Mouse (Mus musculus) adrenal gland, adult 2 months (tissue): ENCODE data around the gene Ppip5k2. TPM values are rescaled to one million over a fixed set of nuclear protein-coding genes. Genes with fewer than 3 reads are reported as not detected.

ENCODE experiments used
- DNase-seq: peaks from one replicate; pipeline ENCODE4 v3.0.0; 2021
- polyA plus RNA-seq: library from polyadenylated mRNA; depleted of rRNA; stranded (reverse); fragments of >200 nt; gene quantifications from 2 replicates; pipeline ENCODE4 v1.2.3, GENCODE M21; 2012
- total RNA-seq, 2 experiments: library from RNA; stranded (reverse); gene quantifications; 2 replicates each; pipeline ENCODE4 v1.2.3; 2021

Gene Ppip5k2
- total and polyA plus RNA-seq, 3 experiments = 0.65 to 11.4 (median 11.3) TPM

- DNase-seq = no peak
Measured at GRCm38 (mm10) chr1:97759841-97760240, 10.4 kb downstream of the Ppip5k2 start.

- DNase-seq = no peak
Measured at GRCm38 (mm10) chr1:97754392-97754791, 15.8 kb downstream of the Ppip5k2 start.

- no peak for DNase-seq
Measured at GRCm38 (mm10) chr1:97753216-97753615, 17.0 kb downstream of the Ppip5k2 start.

- DNase-seq = no peak
Measured at GRCm38 (mm10) chr1:97748163-97748562, 22.0 kb downstream of the Ppip5k2 start.

GRCm38 (mm10) chr1:97746261-97746660 lies 23.9 kb downstream of the Ppip5k2 start:
- no peak for DNase-seq

GRCm38 (mm10) chr1:97745712-97746111 lies 24.5 kb downstream of the Ppip5k2 start:
- no peak for DNase-seq

GRCm38 (mm10) chr1:97743063-97743462 lies 27.1 kb downstream of the Ppip5k2 start:
- no peak for DNase-seq

- no peak for DNase-seq
Measured at GRCm38 (mm10) chr1:97729339-97729738, 40.9 kb downstream of the Ppip5k2 start.

GRCm38 (mm10) chr1:97726730-97727129 lies 43.5 kb downstream of the Ppip5k2 start:
- no peak for DNase-seq

GRCm38 (mm10) chr1:97718440-97718839 lies 51.8 kb downstream of the Ppip5k2 start:
- DNase-seq = peak; percentile 2

- DNase-seq = no peak
Measured at GRCm38 (mm10) chr1:97714334-97714868, 55.8 kb downstream of the Ppip5k2 start.

GRCm38 (mm10) chr1:97710520-97710919 lies 59.7 kb downstream of the Ppip5k2 start:
- no peak for DNase-seq

GRCm38 (mm10) chr1:97705389-97705788 lies 64.8 kb downstream of the Ppip5k2 start:
- no peak for DNase-seq

- DNase-seq = no peak
Measured at GRCm38 (mm10) chr1:97704646-97705045, 65.6 kb downstream of the Ppip5k2 start.

GRCm38 (mm10) chr1:97698956-97699570 lies 71.1 kb downstream of the Ppip5k2 start:
- no peak for DNase-seq

GRCm38 (mm10) chr1:97697273-97697672 lies 72.9 kb downstream of the Ppip5k2 start:
- DNase-seq = no peak

GRCm38 (mm10) chr1:97693825-97694224 lies 76.4 kb downstream of the Ppip5k2 start:
- DNase-seq = no peak

GRCm38 (mm10) chr1:97688756-97689155 lies 81.5 kb downstream of the Ppip5k2 start:
- DNase-seq = peak; percentile 17

GRCm38 (mm10) chr1:97676526-97677177 lies 93.6 kb downstream of the Ppip5k2 start:
- no peak for DNase-seq

GRCm38 (mm10) chr1:97676115-97676514 lies 94.1 kb downstream of the Ppip5k2 start:
- no peak for DNase-seq

GRCm38 (mm10) chr1:97672849-97673248 lies 97.4 kb downstream of the Ppip5k2 start:
- no peak for DNase-seq

GRCm38 (mm10) chr1:97667288-97667687 lies 102.9 kb downstream of the Ppip5k2 start:
- DNase-seq = no peak

- DNase-seq = no peak
Measured at GRCm38 (mm10) chr1:97662324-97662723, 107.9 kb downstream of the Ppip5k2 start.
